Mouse (Mus musculus) forebrain, embryonic 16.5 days (tissue): ENCODE results near the gene Tedc1. TPM values are rescaled to one million over a fixed set of nuclear protein-coding genes. Genes with fewer than 3 reads are reported as not detected.
A peak's percentile ranks its signal among the peaks of the same experiment; 100 is the strongest.

Experiments
- ATAC-seq: fragments of 200-750 bp; cut with Nextera tagmentation; 2 replicates; pipeline ENCODE4 v1.8.0; 2017; ENCODE audit warnings: mild to moderate bottlenecking, moderate library complexity
- H3K27ac ChIP-seq: fragments of 300-500 bp; sonication (generic); 2 replicates; pipeline ENCODE4 v1.5.1; 2014; ENCODE audit warnings: low read length, control low read depth
- H3K27me3 ChIP-seq: fragments of 300-500 bp; sonication (generic); replicated peaks from 2 replicates; pipeline ENCODE4 v1.6.1; 2014; ENCODE audit warnings: low read length; ENCODE audit not compliant: control insufficient read depth, insufficient read depth
- H3K36me3 ChIP-seq: fragments of 300-500 bp; sonication (generic); 2 replicates; pipeline ENCODE4 v1.6.1; 2014; ENCODE audit not compliant: control insufficient read depth, insufficient read depth
- H3K4me1 ChIP-seq: fragments of 300-500 bp; sonication (generic); replicated peaks from 2 replicates; pipeline ENCODE4 v1.6.1; 2014; ENCODE audit warnings: low read length; ENCODE audit not compliant: control insufficient read depth, insufficient read depth
- H3K4me2 ChIP-seq: fragments of 300-500 bp; sonication (generic); 2 replicates; pipeline ENCODE4 v1.6.1; 2014; ENCODE audit warnings: mild to moderate bottlenecking, low read length, control low read depth
- H3K4me3 ChIP-seq: fragments of 300-500 bp; sonication (generic); replicated peaks from 2 replicates; pipeline ENCODE4 v1.5.1; 2014; ENCODE audit warnings: mild to moderate bottlenecking, low read length, control low read depth
- H3K9ac ChIP-seq: fragments of 300-500 bp; sonication (generic); replicated peaks from 2 replicates; pipeline ENCODE4 v1.6.1; 2014; ENCODE audit warnings: low read depth, low read length, control low read depth
- H3K9me3 ChIP-seq: fragments of 300-500 bp; sonication (generic); 2 replicates; pipeline ENCODE4 v1.6.1; 2016; ENCODE audit warnings: low read length; ENCODE audit not compliant: control insufficient read depth
- WGBS: fragments of 180-500 bp; shearing (Covaris S2); extraction: QIAGEN DNeasy Blood & Tissue Kit; methylation state at CpG from one replicate; pipeline ENCODE4 v1.1.7; 2014; 5-methylcytosine and 5-hydroxymethylcytosine counted together
- polyA plus RNA-seq: library from polyadenylated mRNA; unstranded; fragments of >200 nt; fragmentation: Nextera tagmentation; extraction: Ambion mirVana; gene quantifications from 2 replicates; pipeline ENCODE4 v1.2.1, GENCODE M21; 2015

Tedc1 gene
- polyA plus RNA-seq, 1 experiment from 2014 or later = 21.5 TPM

- H3K9me3 ChIP-seq = no peaks in the 10 kb centered on the region
- H3K9ac ChIP-seq = no peak overlapping the region; the same call in 1 of the 2 replicates
- H3K4me2 ChIP-seq = no peak overlapping the region
- no peak for ATAC-seq
- WGBS = 74% methylated on average over 6 of the region's 6 CpGs
- H3K36me3 ChIP-seq = peaks cover 31% of the 10 kb centered on the region
- no peak overlapping the region for H3K4me3 ChIP-seq
- no peak overlapping the region for H3K27ac ChIP-seq
- no peaks in the 10 kb centered on the region for H3K27me3 ChIP-seq
- H3K4me1 ChIP-seq = peaks cover 40% of the 10 kb centered on the region
Measured at GRCm38 (mm10) chr12:113138291-113138690, 17.9 kb upstream of the Tedc1 start.

- Histone ChIP-seq H3K27ac (peak overlapping the region; percentile 84), H3K9me3 (no peaks in the 10 kb centered on the region), H3K4me1 (peaks cover 43% of the 10 kb centered on the region), H3K4me3 (peak overlapping the region; percentile 79), H3K27me3 (no peaks in the 10 kb centered on the region), H3K9ac (peak overlapping the region; percentile 76), H3K4me2 (peak overlapping the region; percentile 84), H3K36me3 (peaks cover 29% of the 10 kb centered on the region)
- WGBS = 21% methylated on average over 11 of the region's 11 CpGs
- no peak for ATAC-seq
Measured at GRCm38 (mm10) chr12:113138901-113139864, 17.0 kb upstream of the Tedc1 start.

GRCm38 (mm10) chr12:113139908-113140615 lies 16.2 kb upstream of the Tedc1 start, which contains the start of gene Crip2:
TSS of gene Crip2 (plus strand) at chr12:113140236.
- peak within 1 kb of the TSS; percentile 84 for H3K4me2 ChIP-seq
- peaks cover 43% of the 10 kb centered on the region for H3K4me1 ChIP-seq
- ATAC-seq = peak; percentile 87
- H3K36me3 ChIP-seq = peaks cover 31% of the 10 kb centered on the region
- H3K4me3 ChIP-seq = peak within 1 kb of the TSS; percentile 79
- peak within 1 kb of the TSS; percentile 84 for H3K27ac ChIP-seq
- H3K9me3 ChIP-seq = no peaks in the 10 kb centered on the region
- no peaks in the 10 kb centered on the region for H3K27me3 ChIP-seq
- H3K9ac ChIP-seq = peak within 1 kb of the TSS; percentile 76
- WGBS = under 1% methylated on average over 66 of the region's 68 CpGs

- WGBS = 2% methylated on average over 49 of the region's 49 CpGs
- ATAC-seq = peak; percentile 34
- no peaks in the 10 kb centered on the region for H3K9me3 ChIP-seq
- H3K36me3 ChIP-seq = peaks cover 29% of the 10 kb centered on the region
- no peaks in the 10 kb centered on the region for H3K27me3 ChIP-seq
- peak overlapping the region; percentile 76 for H3K9ac ChIP-seq
- H3K4me2 ChIP-seq = peak overlapping the region; percentile 84
- H3K4me1 ChIP-seq = peaks cover 43% of the 10 kb centered on the region
- H3K4me3 ChIP-seq = peak overlapping the region; percentile 79
- H3K27ac ChIP-seq = peak overlapping the region; percentile 84
Measured at GRCm38 (mm10) chr12:113140616-113141411, 15.4 kb upstream of the Tedc1 start.

- peaks cover 48% of the 10 kb centered on the region for H3K4me1 ChIP-seq
- no peaks in the 10 kb centered on the region for H3K27me3 ChIP-seq
- H3K4me3 ChIP-seq = peak overlapping the region; percentile 79
- peak overlapping the region; percentile 84 for H3K27ac ChIP-seq
- H3K4me2 ChIP-seq = peak overlapping the region; percentile 84
- 17% methylated on average over 8 of the region's 8 CpGs for WGBS
- no peak for ATAC-seq
- peak overlapping the region; percentile 76 for H3K9ac ChIP-seq
- no peaks in the 10 kb centered on the region for H3K9me3 ChIP-seq
- peaks cover 24% of the 10 kb centered on the region for H3K36me3 ChIP-seq
Measured at GRCm38 (mm10) chr12:113141531-113141973, 14.7 kb upstream of the Tedc1 start.

GRCm38 (mm10) chr12:113142021-113142975 lies 13.9 kb upstream of the Tedc1 start:
- Histone ChIP-seq H3K27me3 (no peaks in the 10 kb centered on the region), H3K4me2 (peak overlapping the region; percentile 84), H3K4me1 (peaks cover 48% of the 10 kb centered on the region), H3K27ac (peak overlapping the region; percentile 21), H3K9me3 (no peaks in the 10 kb centered on the region), H3K36me3 (peaks cover 17% of the 10 kb centered on the region), H3K4me3 (peak overlapping the region; percentile 79), H3K9ac (peak overlapping the region; percentile 47)
- 20% methylated on average over 15 of the region's 15 CpGs for WGBS
- ATAC-seq = no peak

- H3K36me3 ChIP-seq = peaks cover 15% of the 10 kb centered on the region
- H3K27me3 ChIP-seq = no peaks in the 10 kb centered on the region
- 66% methylated on average over 7 of the region's 7 CpGs for WGBS
- no peak overlapping the region for H3K27ac ChIP-seq
- no peaks in the 10 kb centered on the region for H3K9me3 ChIP-seq
- peak overlapping the region; percentile 84 for H3K4me2 ChIP-seq
- no peak for ATAC-seq
- H3K4me1 ChIP-seq = peaks cover 48% of the 10 kb centered on the region
- H3K9ac ChIP-seq = peak overlapping the region; percentile 47
- H3K4me3 ChIP-seq = peak overlapping the region; percentile 79
Measured at GRCm38 (mm10) chr12:113143164-113143563, 13.1 kb upstream of the Tedc1 start.
